20 mouse cellular contexts compared by ENCODE assay signal in the genomic region with DNA sequence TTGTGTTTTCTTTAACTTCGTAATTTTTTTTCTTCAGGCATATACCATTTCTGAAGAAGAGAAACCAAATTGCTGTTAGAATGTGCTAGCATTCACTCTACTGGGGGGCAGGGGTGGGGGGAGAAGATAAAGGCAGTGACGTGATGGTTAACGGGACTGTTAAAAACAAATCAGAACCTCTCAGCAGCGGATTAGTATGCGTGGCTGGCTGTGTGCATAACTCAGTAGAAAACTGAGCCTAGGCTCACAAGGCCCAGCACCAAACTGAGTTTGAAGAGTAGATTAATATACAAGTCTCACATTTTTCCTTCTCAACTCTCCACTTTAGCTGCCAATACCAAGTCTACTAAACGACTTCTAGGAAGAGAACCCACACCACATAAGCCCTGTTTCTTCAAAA. TPM values are rescaled to one million over a fixed set of nuclear protein-coding genes. Genes with fewer than 3 reads are reported as not detected.
DNase-seq lines count a peak whose midpoint lies in the region; ATAC-seq and TF ChIP-seq lines count a peak whose summit lies in the region.
"Had no signal": no experiment of that assay in that cellular context is flagged by ENCODE, and none has a peak within 500 bp of the region (broad histone marks: within the 10 kb centered on the region; RNA-seq: fewer than 3 reads in every experiment).

No protein-coding gene starts in this region.

- ATAC-seq in limb, embryonic 11.5 days (ENCODE audit: insufficient number of reproducible peaks, low FRiP score, low TSS enrichment, low read depth): no peak
- no peak for ATAC-seq in embryonic facial prominence, embryonic 14.5 days (ENCODE audit: low read depth)
- ATAC-seq in forebrain, embryonic 11.5 days (replicated peaks; ENCODE audit: low FRiP score): peak; percentile 56; the same call in 1 of the 2 replicates
- peak; percentile 65; the same call in 1 of the 2 replicates for ATAC-seq in hindbrain, postnatal 0 days
- ATAC-seq: intestine, postnatal 0 days had no signal

- H3K9ac ChIP-seq in limb, embryonic 11.5 days (ENCODE audit: low read length): no peak overlapping the region
- no peak overlapping the region for H3K9ac ChIP-seq in embryonic facial prominence, embryonic 14.5 days (ENCODE audit: low read depth, low read length)
- H3K9ac ChIP-seq in forebrain, embryonic 11.5 days (ENCODE audit: low read length): no peak overlapping the region
- no peak overlapping the region for H3K9ac ChIP-seq in hindbrain, postnatal 0 days (replicated peaks; ENCODE audit: low read length)
- H3K9ac ChIP-seq: hindbrain, embryonic 15.5 days; kidney, embryonic 15.5 days; liver, embryonic 14.5 days; neural tube, embryonic 12.5 days had no signal

- no peak overlapping the region for H3K4me2 ChIP-seq in limb, embryonic 11.5 days (ENCODE audit: low read depth, severe bottlenecking)
- H3K4me2 ChIP-seq in embryonic facial prominence, embryonic 14.5 days (ENCODE audit: low read depth, low read length): no peak overlapping the region
- H3K4me2 ChIP-seq in forebrain, embryonic 11.5 days (ENCODE audit: low read depth, low read length, severe bottlenecking): no peak overlapping the region
- H3K4me2 ChIP-seq in hindbrain, postnatal 0 days (ENCODE audit: low read depth, low read length): no peak overlapping the region
- H3K4me2 ChIP-seq: hindbrain, embryonic 15.5 days; kidney, embryonic 15.5 days; neural tube, embryonic 12.5 days had no signal

- 65% methylated on average over 6 of the region's 6 CpGs for WGBS in limb, embryonic 11.5 days
- 76% methylated on average over 6 of the region's 6 CpGs for WGBS in limb, embryonic 10.5 days
- WGBS in embryonic facial prominence, embryonic 14.5 days: 55% methylated on average over 6 of the region's 6 CpGs
- 41% methylated on average over 6 of the region's 6 CpGs for WGBS in forebrain, embryonic 11.5 days
- WGBS in hindbrain, postnatal 0 days: 41% methylated on average over 6 of the region's 6 CpGs

- DNase-seq in limb, embryonic 11.5 days (ENCODE audit: low spot score): no peak
- no peak for DNase-seq in limb, embryonic 10.5 days (ENCODE audit: low spot score)
- DNase-seq in embryonic facial prominence, embryonic 14.5 days (ENCODE audit: low spot score): no peak
- no peak for DNase-seq in forebrain, embryonic 11.5 days (ENCODE audit: low spot score)
- no peak for DNase-seq in hindbrain, postnatal 0 days (ENCODE audit: low spot score)
- no peak for DNase-seq in kidney, postnatal 4 days
- no peak for DNase-seq in urinary bladder, postnatal 14 days (ENCODE audit: low spot score)
- no peak for DNase-seq in natural killer cell, adult 2 months (ENCODE audit: low spot score in 2 of 2)
- DNase-seq: cerebellum, adult 8-10 months; gastrocnemius, postnatal 36 days; right cerebral cortex, postnatal 14 days; thymus, adult 18-20 months; thymus, postnatal 4 days had no signal

- H3K4me1 ChIP-seq in limb, embryonic 11.5 days (ENCODE audit: control insufficient read depth, insufficient read depth, low read length): no peaks in the 10 kb centered on the region
- peaks cover 17% of the 10 kb centered on the region; the same call in 1 of the 2 replicates for H3K4me1 ChIP-seq in limb, embryonic 10.5 days
- H3K4me1 ChIP-seq in embryonic facial prominence, embryonic 14.5 days (ENCODE audit: control insufficient read depth, insufficient read depth, low read length): peaks cover 18% of the 10 kb centered on the region; the same call in 1 of the 2 replicates
- H3K4me1 ChIP-seq in forebrain, embryonic 11.5 days (replicated peaks; ENCODE audit: control insufficient read depth, insufficient read depth, low read length): peaks cover 5% of the 10 kb centered on the region; the same call in 1 of the 2 replicates
- H3K4me1 ChIP-seq in hindbrain, postnatal 0 days (ENCODE audit: insufficient read depth, low read length): peaks cover 17% of the 10 kb centered on the region; the same call in 1 of the 2 replicates
- H3K4me1 ChIP-seq: hindbrain, embryonic 15.5 days; kidney, embryonic 15.5 days had no signal

- 0 out of 2 replicates have a peak overlapping the region, but pooled peaks have one; percentile 36 for H3K27ac ChIP-seq in limb, embryonic 11.5 days (replicated peaks; ENCODE audit: low read depth, low read length)
- no peak overlapping the region; the same call in 1 of the 2 replicates for H3K27ac ChIP-seq in limb, embryonic 10.5 days
- 0 out of 2 replicates have a peak overlapping the region, but pooled peaks have one; percentile 25 for H3K27ac ChIP-seq in embryonic facial prominence, embryonic 14.5 days (replicated peaks; ENCODE audit: low read depth, low read length)
- H3K27ac ChIP-seq in forebrain, embryonic 11.5 days (ENCODE audit: low read depth, low read length): no peak overlapping the region
- H3K27ac ChIP-seq in hindbrain, postnatal 0 days: peak overlapping the region; percentile 12; the same call in 1 of the 2 replicates
- H3K27ac ChIP-seq: hindbrain, embryonic 15.5 days; kidney, embryonic 15.5 days; liver, embryonic 14.5 days; macrophage; neural tube, embryonic 12.5 days had no signal

- H3K27me3 ChIP-seq in limb, embryonic 11.5 days (ENCODE audit: control insufficient read depth, insufficient read depth, low read length): no peaks in the 10 kb centered on the region
- no peaks in the 10 kb centered on the region for H3K27me3 ChIP-seq in limb, embryonic 10.5 days (ENCODE audit: low read depth, poor library complexity, severe bottlenecking)
- H3K27me3 ChIP-seq in embryonic facial prominence, embryonic 14.5 days (replicated peaks; ENCODE audit: control insufficient read depth, insufficient read depth, low read length): no peaks in the 10 kb centered on the region
- H3K27me3 ChIP-seq in forebrain, embryonic 11.5 days (ENCODE audit: control insufficient read depth, insufficient read depth, low read length): no peaks in the 10 kb centered on the region
- no peaks in the 10 kb centered on the region for H3K27me3 ChIP-seq in hindbrain, postnatal 0 days (ENCODE audit: insufficient read depth, low read length)
- H3K27me3 ChIP-seq: hindbrain, embryonic 15.5 days; kidney, embryonic 15.5 days; neural tube, embryonic 12.5 days had no signal

- TF ChIP-seq CTCF in hindbrain, postnatal 0 days (IDR thresholded peaks at IDR 0.05; ENCODE audit: low read depth): no peak

- H3K4me3 ChIP-seq in limb, embryonic 11.5 days (ENCODE audit: low read depth, low read length): no peak overlapping the region
- no peak overlapping the region for H3K4me3 ChIP-seq in limb, embryonic 10.5 days
- H3K4me3 ChIP-seq in embryonic facial prominence, embryonic 14.5 days (ENCODE audit: low read depth, low read length): no peak overlapping the region
- H3K4me3 ChIP-seq in forebrain, embryonic 11.5 days (ENCODE audit: low read depth, low read length): no peak overlapping the region
- no peak overlapping the region for H3K4me3 ChIP-seq in hindbrain, postnatal 0 days (ENCODE audit: low read length)
- H3K4me3 ChIP-seq: erythroblast, embryonic 14.5 days; hindbrain, embryonic 15.5 days; kidney, embryonic 15.5 days; neural tube, embryonic 12.5 days had no signal

- no peaks in the 10 kb centered on the region for H3K36me3 ChIP-seq in limb, embryonic 11.5 days (ENCODE audit: control insufficient read depth, insufficient read depth, low read length)
- no peaks in the 10 kb centered on the region for H3K36me3 ChIP-seq in limb, embryonic 10.5 days
- no peaks in the 10 kb centered on the region for H3K36me3 ChIP-seq in embryonic facial prominence, embryonic 14.5 days (ENCODE audit: control insufficient read depth, insufficient read depth, low read length)
- no peaks in the 10 kb centered on the region for H3K36me3 ChIP-seq in forebrain, embryonic 11.5 days (ENCODE audit: control insufficient read depth, insufficient read depth, low read length)
- no peaks in the 10 kb centered on the region for H3K36me3 ChIP-seq in hindbrain, postnatal 0 days (ENCODE audit: insufficient read depth, low read length)
- H3K36me3 ChIP-seq: hindbrain, embryonic 15.5 days; kidney, embryonic 15.5 days; neural tube, embryonic 12.5 days had no signal

- no peaks in the 10 kb centered on the region for H3K9me3 ChIP-seq in limb, embryonic 11.5 days (ENCODE audit: control insufficient read depth, low read length)
- H3K9me3 ChIP-seq in limb, embryonic 10.5 days (replicated peaks): no peaks in the 10 kb centered on the region
- no peaks in the 10 kb centered on the region for H3K9me3 ChIP-seq in embryonic facial prominence, embryonic 14.5 days (ENCODE audit: control insufficient read depth, low read length)
- H3K9me3 ChIP-seq in forebrain, embryonic 11.5 days (ENCODE audit: control insufficient read depth, low read length): no peaks in the 10 kb centered on the region
- no peaks in the 10 kb centered on the region for H3K9me3 ChIP-seq in hindbrain, postnatal 0 days (ENCODE audit: low read length)
- H3K9me3 ChIP-seq: hindbrain, embryonic 15.5 days; kidney, embryonic 15.5 days; neural tube, embryonic 12.5 days had no signal

RNA-seq across cellular contexts. Expression of a gene that starts 17.1 kb away (rescaled TPM):
- polyA plus RNA-seq in limb, embryonic 11.5 days (2014; fragmentation: Nextera tagmentation; extraction: Ambion mirVana): 20.1 and 20.6 TPM in 2 replicates
- polyA plus RNA-seq in limb, embryonic 10.5 days (2016; fragmentation: Nextera tagmentation; extraction: Ambion mirVana): 11.6 and 11.7 TPM in 2 replicates
- polyA plus RNA-seq in embryonic facial prominence, embryonic 14.5 days (2014; fragmentation: Nextera tagmentation; extraction: Ambion mirVana): 18.4 and 20.3 TPM in 2 replicates
- 28.4 and 29.1 TPM in 2 replicates for polyA plus RNA-seq in forebrain, embryonic 11.5 days (2014; fragmentation: Nextera tagmentation; extraction: Ambion mirVana)
- total RNA-seq in hindbrain, postnatal 0 days (2014; rRNA removed): 99.1 and 108 TPM in 2 replicates
- 19.8 and 20.1 TPM in 2 replicates for polyA plus RNA-seq in hindbrain, postnatal 0 days (2015; fragmentation: Nextera tagmentation; extraction: Ambion mirVana)

RNA-seq across cellular contexts. Expression of a gene that starts 52.0 kb away (rescaled TPM):
- polyA plus RNA-seq in limb, embryonic 11.5 days (2014; fragmentation: Nextera tagmentation; extraction: Ambion mirVana): 19.2 and 19.5 TPM in 2 replicates
- 16.5 and 17.8 TPM in 2 replicates for polyA plus RNA-seq in limb, embryonic 10.5 days (2016; fragmentation: Nextera tagmentation; extraction: Ambion mirVana)
- 17.0 and 18.7 TPM in 2 replicates for polyA plus RNA-seq in embryonic facial prominence, embryonic 14.5 days (2014; fragmentation: Nextera tagmentation; extraction: Ambion mirVana)
- 19.2 and 21.7 TPM in 2 replicates for polyA plus RNA-seq in forebrain, embryonic 11.5 days (2014; fragmentation: Nextera tagmentation; extraction: Ambion mirVana)
- total RNA-seq in hindbrain, postnatal 0 days (2014; rRNA removed): 15.0 and 18.3 TPM in 2 replicates
- polyA plus RNA-seq in hindbrain, postnatal 0 days (2015; fragmentation: Nextera tagmentation; extraction: Ambion mirVana): 15.8 and 16.8 TPM in 2 replicates

Comparison
In these comparisons a context has a peak if more than half of its experiments do, and no peak if none do; other contexts are left out.
1. H3K27ac ChIP-seq: peak in limb, embryonic 11.5 days (single experiment), embryonic facial prominence, embryonic 14.5 days (single experiment) and hindbrain, postnatal 0 days (single experiment); none in limb, embryonic 10.5 days (single experiment) and forebrain, embryonic 11.5 days (single experiment).
2. ATAC-seq: peak in forebrain, embryonic 11.5 days (single experiment) and hindbrain, postnatal 0 days (single experiment); none in limb, embryonic 11.5 days (single experiment) and embryonic facial prominence, embryonic 14.5 days (single experiment).